Mouse (Mus musculus): ENCODE measurements around the gene Efcc1. TPM values are rescaled to one million over a fixed set of nuclear protein-coding genes. Genes with fewer than 3 reads are reported as not detected.

The Efcc1 gene
- polyA plus RNA-seq, 2 experiments from 2014 or later, result 0.60 TPM; not detected in 1

Other genes with a start within 250 kb of the Efcc1 start
- gene Arhgap25, start 197.6 kb upstream of the Efcc1 start, polyA plus RNA-seq (2017; shearing (Covaris generic)), result 10 to 100 TPM; 76.6 to 80.0 TPM
- not detected for gene Prokr1, start 140.1 kb upstream of the Efcc1 start, polyA plus RNA-seq (2017; shearing (Covaris generic))
- 1 to 10 TPM; 4.0 to 4.7 TPM for gene Aplf, start 58.7 kb upstream of the Efcc1 start, polyA plus RNA-seq (2017; shearing (Covaris generic))
- gene Gp9, start 47.2 kb downstream of the Efcc1 start, polyA plus RNA-seq (2017; shearing (Covaris generic)), result not detected
- 10 to 100 TPM in 1 of 2 experiments, 1 to 10 TPM in 1; 9.4 to 17.2 TPM for gene Rab43, start 81.3 kb downstream of the Efcc1 start, polyA plus RNA-seq (2017; shearing (Covaris generic))
- gene Gm45140, start 104.9 kb downstream of the Efcc1 start, polyA plus RNA-seq (2017; shearing (Covaris generic)), result 1 to 10 TPM; 2.5 to 3.6 TPM
- gene Isy1, start 107.9 kb downstream of the Efcc1 start, polyA plus RNA-seq (2017; shearing (Covaris generic)), result 100 to 1,000 TPM in 1 of 2 experiments, 10 to 100 TPM in 1; 82.2 to 102 TPM
- 1,000 to 10,000 TPM; 1,007 to 1,067 TPM for gene Cnbp, start 120.2 kb downstream of the Efcc1 start, polyA plus RNA-seq (2017; shearing (Covaris generic))
- gene Copg1, start 156.9 kb downstream of the Efcc1 start, polyA plus RNA-seq (2017; shearing (Covaris generic)), result 10 to 100 TPM; 62.2 to 64.2 TPM
- gene Hmces, start 183.1 kb downstream of the Efcc1 start, polyA plus RNA-seq (2017; shearing (Covaris generic)), result 10 to 100 TPM; 50.1 to 55.2 TPM